Mouse (Mus musculus): Measurements from ENCODE around the gene Cdk19. TPM values are rescaled to one million over a fixed set of nuclear protein-coding genes. Genes with fewer than 3 reads are reported as not detected.
A peak's percentile ranks its signal among the peaks of the same experiment; 100 is the strongest.
"Not testable (repeated sequence)": the region's sequence is repeated elsewhere in the genome, so short reads cannot be mapped to it uniquely, and the experiment has no call there.

Cdk19 gene
- total RNA-seq, 2 experiments from 2014 or later: 11.9 to 12.9 TPM

- no peak for DNase-seq
Observed at GRCm38 (mm10) chr10:40481534-40481933, 142.2 kb downstream of the Cdk19 start.

DNA sequence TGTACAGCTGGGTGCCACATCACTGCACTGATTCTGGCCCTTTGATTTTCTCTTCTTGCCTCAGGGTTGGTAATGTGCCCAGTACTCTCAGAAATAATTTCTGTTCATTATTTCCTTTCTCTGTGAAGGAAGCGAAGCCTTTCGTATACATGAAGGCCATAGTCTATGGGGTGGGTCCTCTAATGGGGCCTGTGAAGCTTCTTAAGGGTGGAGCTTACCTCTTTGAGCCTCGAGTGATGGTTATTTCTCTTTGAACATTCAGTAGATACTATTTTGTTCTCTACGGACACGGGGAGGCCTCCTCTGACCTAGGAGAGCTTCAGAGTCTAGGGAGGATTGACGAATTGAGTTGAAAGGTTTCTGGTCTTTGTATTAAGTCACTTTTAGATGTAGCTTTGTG, 142.9 kb downstream of the Cdk19 start:
- DNase-seq: no peak

DNA sequence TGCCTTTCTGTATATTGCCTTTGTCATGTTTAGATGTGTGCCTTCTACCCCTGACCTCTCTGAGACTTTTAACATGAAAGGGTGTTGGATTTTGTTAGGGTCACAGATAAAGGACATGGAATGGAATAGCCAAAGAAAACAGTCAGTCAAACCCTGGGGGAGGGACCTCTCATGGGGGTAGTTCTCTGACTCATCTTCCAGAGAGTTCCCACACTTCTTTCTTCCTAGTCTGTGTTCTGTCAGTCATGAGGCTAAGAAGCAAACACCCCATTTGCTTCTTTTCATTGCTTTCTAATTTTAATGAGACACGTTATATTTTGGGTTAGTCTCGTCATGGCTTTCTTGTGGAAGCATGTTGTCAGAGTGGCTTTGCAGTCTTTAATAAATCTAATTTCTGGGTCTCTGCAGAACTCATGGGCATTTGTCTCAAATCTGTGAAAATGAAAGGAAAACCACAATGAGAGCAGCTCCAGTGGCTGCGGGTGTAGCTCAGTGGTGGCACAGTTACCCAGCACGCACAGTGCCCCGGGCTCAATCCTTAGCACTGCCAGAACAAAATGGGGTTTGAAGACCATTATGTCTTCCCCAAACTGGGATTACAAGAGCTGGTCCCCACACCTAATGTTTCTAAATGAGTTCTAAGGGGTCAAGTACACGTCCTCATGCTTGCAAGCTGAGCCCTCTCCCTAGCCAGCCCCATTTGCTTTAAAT, 149.9 kb downstream of the Cdk19 start:
- no peak for DNase-seq

DNA sequence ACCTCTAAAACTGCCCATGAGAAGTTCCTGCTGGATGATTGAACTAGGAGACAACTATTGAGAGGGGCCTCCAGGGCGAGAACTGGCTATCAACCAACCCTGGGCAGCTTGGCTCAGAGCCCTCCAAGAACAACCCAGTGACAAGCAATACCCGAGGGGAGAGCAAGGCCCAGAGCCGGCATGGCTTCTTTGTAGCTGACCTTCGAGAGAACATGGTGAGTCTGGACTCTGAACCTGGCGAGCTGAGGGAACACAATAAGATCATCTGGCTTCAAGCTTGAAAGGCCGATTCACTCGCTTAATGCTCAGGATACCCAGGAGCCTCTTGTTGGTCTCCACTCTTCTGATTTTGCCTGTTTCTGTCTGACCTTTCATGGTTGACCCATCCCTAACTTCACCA, 151.8 kb downstream of the Cdk19 start:
- no peak for DNase-seq

DNA sequence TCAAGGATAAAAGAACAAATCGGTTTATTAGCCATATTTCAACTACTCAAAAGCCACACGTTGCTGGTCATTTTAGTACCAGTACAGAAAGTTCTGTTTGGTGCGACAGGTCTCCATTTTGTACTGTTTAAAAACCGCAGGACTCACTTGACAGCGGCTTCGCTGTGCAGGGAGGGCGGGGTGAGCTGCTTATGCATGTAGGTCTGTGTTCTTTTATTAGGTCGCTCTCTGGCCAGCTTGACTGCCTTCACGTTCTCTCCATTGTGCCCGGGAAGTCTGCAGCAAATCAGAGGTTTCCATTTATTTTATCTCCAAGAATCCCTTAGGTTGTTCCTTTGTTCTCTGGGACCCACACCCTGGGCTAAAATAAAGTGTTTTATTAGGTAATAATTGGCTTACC, 152.4 kb downstream of the Cdk19 start:
- DNase-seq: no peak

- no peak for DNase-seq
Observed at GRCm38 (mm10) chr10:40494181-40495162, 155.1 kb downstream of the Cdk19 start.

GRCm38 (mm10) chr10:40497301-40498041, 158.1 kb downstream of the Cdk19 start:
- no peak for DNase-seq

DNA sequence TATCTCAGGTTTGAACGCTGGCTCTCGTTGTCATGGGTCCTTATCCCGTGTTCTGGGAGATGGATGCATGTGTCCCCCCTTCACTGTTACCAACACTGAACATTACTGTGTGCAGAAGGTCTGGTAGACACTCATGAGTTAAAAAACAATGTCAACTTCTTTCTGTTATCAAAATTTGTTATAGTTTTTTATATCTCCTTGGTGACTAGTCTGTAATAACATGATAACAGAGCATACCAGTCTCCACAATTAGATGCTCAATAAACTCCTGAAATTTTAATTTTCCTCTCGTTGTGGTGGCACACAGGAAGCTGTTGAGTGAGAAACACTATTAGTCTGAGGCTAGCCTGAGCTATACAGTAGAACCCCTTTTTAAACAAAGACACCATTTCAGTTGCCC, 159.1 kb downstream of the Cdk19 start:
- no peak for DNase-seq

DNA sequence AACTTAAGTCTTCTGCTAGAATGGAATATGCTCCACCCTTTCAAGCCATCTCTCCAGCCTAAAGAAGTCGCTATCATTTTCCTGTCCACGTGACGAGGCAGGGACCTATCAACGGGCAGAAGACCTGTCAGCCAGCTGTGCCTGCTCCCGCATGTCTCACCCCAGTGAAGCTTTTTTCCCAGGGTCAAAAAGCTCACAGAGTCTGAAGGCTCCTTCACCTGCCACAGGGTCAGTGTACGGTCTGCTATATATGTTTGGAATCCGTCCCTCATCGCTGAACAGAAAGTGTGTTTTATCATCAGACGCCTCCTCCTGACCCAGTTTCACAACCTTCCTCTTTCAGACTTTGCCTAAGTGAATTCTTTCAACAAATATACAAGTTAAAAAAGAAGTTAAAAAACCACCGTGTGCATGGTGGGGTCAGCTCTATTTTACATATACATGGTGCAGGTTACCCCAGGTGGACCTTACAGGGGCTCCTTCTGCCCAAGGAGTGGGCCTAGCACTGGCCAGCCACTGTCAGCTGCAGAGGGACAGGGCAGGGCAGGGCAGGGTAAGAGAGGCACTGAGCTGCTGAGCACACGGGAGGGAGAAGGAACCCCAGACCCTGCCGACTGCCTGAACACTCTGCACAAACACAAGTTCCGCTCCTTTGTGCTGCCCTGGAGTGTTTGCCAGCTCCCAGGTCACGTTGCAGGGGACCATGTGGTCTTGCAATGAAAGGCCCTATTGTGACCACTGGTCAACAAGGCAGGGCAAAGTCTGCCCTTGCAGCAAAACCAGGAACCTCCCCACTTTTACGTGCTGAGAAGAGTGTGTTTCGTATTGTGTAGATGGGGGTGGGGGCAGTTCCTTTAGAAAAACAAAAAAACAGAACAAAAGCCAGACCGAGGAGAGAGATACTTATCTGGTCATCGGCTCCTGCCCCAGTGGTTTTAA, 160.2 kb downstream of the Cdk19 start:
- DNase-seq: peak; percentile 30

GRCm38 (mm10) chr10:40500723-40501245, 161.4 kb downstream of the Cdk19 start:
- no peak for DNase-seq

DNA sequence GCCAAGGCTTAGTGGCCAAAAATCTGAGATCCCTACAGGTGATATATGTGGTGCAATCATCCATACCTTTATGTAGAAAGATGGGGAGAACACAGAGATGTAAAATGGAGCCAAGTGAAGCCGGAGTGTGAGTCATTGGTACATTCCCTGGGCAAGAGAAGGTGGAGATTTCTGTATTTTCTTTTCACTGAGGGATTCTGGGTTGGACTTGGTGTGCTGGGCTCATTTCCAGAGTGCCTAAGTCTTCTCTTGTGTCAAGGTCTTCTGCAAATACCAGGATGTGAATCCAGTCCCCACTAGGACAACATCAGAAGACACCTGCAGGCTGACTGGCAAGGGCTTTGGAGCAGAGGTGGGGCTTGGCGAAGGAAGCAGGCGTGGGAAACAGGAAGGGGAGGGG, 163.4 kb downstream of the Cdk19 start:
- no peak for DNase-seq

- DNase-seq: no peak
Observed at GRCm38 (mm10) chr10:40510356-40510755, 171.0 kb downstream of the Cdk19 start.

GRCm38 (mm10) chr10:40511221-40511677, 171.9 kb downstream of the Cdk19 start:
- no peak for DNase-seq

DNA sequence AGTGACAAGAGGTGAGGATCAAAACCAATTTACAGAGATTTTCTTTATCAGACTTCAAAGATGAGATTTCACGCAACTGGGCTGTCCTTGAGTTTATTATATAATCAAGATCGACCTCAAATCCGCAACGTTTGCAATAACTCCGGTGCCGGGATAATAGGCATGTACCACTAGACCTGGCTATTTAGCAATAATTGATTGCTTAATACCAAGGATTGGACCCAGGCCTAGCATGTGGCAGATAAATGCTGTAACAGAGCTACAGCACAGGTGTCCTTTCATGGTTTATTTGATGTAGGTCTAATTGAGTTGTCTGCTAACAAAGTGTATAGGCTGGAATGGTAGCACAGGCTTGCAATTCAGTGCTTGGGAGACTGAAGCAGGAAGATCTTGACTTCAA, 172.8 kb downstream of the Cdk19 start:
- DNase-seq: no peak

DNA sequence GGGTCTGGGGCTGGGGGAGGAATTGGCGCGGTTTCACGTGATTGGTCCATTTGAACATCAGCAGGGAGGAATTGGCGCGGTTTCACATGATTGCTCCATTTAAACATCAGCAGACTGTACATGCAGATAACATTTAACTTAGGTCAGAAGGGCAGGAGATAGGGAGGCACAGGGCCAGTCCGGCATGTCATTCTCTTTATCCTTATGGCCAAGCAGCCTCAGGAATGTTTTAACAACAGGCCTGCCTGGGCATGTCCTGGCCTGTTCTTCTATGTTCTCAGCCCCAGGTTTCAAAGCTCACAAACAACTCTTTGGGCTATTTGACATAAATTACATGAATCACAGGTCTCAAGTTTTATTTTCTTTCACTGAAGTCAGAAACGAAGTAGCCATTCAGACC, 173.6 kb downstream of the Cdk19 start:
- not testable (repeated sequence) for DNase-seq

- no peak for DNase-seq
Observed at GRCm38 (mm10) chr10:40515225-40515681, 175.9 kb downstream of the Cdk19 start.

- DNase-seq: peak; percentile 28
Observed at GRCm38 (mm10) chr10:40516421-40516820, 177.1 kb downstream of the Cdk19 start.

- peak; percentile 67 for DNase-seq
Observed at GRCm38 (mm10) chr10:40519586-40519985, 180.2 kb downstream of the Cdk19 start.

DNA sequence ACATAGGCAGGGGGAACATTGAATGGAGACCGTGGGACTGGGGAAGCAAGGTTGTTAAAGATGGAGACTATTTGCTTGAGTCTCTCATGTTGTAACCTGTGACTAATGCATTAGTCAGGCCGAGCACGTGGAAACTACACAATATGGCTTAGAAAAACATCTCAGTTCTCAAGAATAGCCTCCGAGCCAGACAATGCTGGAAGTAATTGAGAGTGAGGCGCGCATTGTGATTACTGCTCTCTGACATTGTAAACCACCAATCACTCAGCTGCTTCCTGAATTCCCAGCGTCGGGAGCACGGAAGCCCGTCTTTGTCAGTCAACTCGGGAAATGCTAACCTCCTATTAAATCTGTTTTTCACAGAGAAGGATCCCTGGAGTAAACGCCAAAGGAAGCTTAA, 182.2 kb downstream of the Cdk19 start:
- DNase-seq: no peak

DNA sequence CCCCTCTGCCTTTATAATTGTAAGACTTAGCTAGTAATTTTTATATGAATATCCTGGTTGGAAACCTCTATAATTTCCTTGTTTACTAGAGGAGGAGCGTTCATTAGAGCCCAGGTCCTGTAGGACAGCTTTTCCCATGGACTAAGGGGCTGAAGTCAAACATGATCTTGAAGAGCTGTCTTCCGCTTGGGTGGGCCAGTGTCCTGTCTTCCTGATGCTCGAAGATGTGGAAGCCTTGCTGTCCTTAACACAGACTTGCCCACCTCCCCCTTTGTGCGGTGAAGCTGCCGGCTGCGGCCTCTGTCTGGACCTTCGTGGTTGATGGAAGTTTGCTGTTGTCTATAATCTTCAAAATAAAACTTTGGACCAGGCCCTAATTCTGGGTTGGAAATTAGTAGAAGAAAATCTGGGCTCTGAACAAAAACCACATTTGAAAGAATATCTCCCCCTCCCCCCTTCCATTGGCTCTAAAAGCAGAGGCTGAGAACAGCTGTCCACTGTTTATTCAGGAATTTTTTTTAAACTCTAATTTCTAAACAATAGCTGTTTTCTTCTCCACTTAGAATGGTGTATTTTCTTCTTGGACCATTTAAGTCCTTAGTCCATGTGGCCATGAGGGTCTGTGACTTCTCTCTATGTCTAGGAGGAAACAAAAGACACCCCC, 184.1 kb downstream of the Cdk19 start:
- no peak for DNase-seq

Measured in adrenal gland, postnatal 10 days (tissue).